Mouse (Mus musculus) neural tube, embryonic 15.5 days (tissue): ENCODE measurements at regions not wholly inside any gene's neighbourhood (a gene's known extent, or its start where the extent isn't known, plus 50 kb on each side); places are given as distances from the start of the nearest gene placed in this dataset.

Experiments used
- ATAC-seq: fragments of 200-750 bp; cut with Nextera tagmentation; 2 replicates; pipeline ENCODE4 v1.8.0; 2017; ENCODE audit warnings: mild to moderate bottlenecking, moderate TSS enrichment, moderate library complexity; ENCODE audit not compliant: low FRiP score
- H3K27ac ChIP-seq: fragments of 300-500 bp; sonication (generic); replicated peaks from 2 replicates; pipeline ENCODE4 v1.5.1; 2015; ENCODE audit warnings: mild to moderate bottlenecking, inconsistent platforms
- H3K27me3 ChIP-seq: fragments of 300-500 bp; sonication (generic); replicated peaks from 2 replicates; pipeline ENCODE4 v1.6.1; 2015; ENCODE audit warnings: inconsistent platforms
- H3K36me3 ChIP-seq: fragments of 300-500 bp; sonication (generic); 2 replicates; pipeline ENCODE4 v1.6.1; 2015; ENCODE audit warnings: inconsistent platforms
- H3K4me1 ChIP-seq: fragments of 300-500 bp; sonication (generic); 2 replicates; pipeline ENCODE4 v1.6.1; 2015; ENCODE audit warnings: inconsistent platforms
- H3K4me2 ChIP-seq: fragments of 300-500 bp; sonication (generic); 2 replicates; pipeline ENCODE4 v1.6.1; 2015; ENCODE audit warnings: inconsistent platforms, mild to moderate bottlenecking, moderate library complexity
- H3K4me3 ChIP-seq: fragments of 300-500 bp; sonication (generic); replicated peaks from 2 replicates; pipeline ENCODE4 v1.5.1; 2015; ENCODE audit warnings: mild to moderate bottlenecking, inconsistent platforms
- H3K9ac ChIP-seq: fragments of 300-500 bp; sonication (generic); replicated peaks from 2 replicates; pipeline ENCODE4 v1.6.1; 2015; ENCODE audit warnings: mild to moderate bottlenecking, inconsistent platforms
- H3K9me3 ChIP-seq: fragments of 300-500 bp; sonication (generic); replicated peaks from 2 replicates; pipeline ENCODE4 v1.6.1; 2016; ENCODE audit warnings: inconsistent platforms
- WGBS: fragments of 180-500 bp; shearing (Covaris S2); methylation state at CpG from one replicate; pipeline ENCODE4 v1.1.7; 2015; ENCODE audit warnings: mixed read lengths; 5-methylcytosine and 5-hydroxymethylcytosine counted together

DNA sequence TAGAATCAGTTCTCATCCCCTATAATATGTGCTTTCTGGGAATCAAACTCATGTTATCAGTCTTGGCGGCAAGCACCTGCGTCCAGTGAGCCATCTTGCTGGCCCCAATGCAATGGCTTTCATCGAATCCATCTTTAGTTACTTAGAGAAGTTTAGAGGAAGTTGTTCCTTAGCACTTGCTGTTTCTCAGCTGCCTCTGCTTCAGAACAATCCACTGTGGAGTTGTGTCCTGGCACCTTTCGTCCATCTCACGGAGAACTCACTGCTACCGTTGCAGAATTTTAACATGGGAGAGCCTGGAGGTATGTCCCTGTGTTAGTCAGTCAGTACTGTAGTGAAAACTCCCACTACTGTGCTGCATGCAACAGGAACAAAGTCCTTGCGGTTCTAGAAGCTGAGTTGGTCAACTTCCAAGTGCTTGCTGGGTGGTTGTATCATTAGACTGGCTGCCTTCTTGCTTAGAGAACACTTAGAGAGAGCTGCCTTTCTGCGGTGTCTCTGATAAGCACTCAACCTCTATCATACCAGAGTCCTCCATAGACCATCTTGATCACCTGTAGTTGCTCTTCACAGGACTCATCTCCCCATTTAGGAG, 204.3 kb upstream of the Jade1 start:
- WGBS, result 95% methylated on average over 8 of the region's 8 CpGs
- no peaks in the 10 kb centered on the region for H3K4me1 ChIP-seq
- ATAC-seq, result no peak

DNA sequence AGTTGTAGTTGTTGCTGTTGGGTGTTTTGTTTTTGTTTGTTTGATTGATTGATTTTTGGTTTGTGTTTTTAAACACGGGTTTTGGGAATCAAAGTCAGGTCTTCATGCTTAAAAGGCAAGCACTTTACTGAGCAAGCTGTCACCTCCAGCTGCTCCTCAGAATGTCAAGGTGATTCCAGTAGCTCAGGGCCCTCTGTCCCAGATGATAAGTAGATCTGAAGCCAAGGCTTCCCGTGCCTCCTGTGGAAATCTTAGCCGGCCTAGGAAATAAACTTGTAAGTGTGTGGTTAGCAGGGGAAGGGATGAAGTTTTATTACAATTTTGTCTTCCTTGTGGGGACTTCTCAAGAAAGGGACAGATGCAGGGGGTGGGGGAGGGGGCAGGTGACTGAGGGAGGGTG, 205.2 kb upstream of the Jade1 start:
- ATAC-seq, result no peak
- H3K9ac ChIP-seq, result no peak overlapping the region
- no peak overlapping the region for H3K4me3 ChIP-seq
- no peaks in the 10 kb centered on the region for H3K4me1 ChIP-seq
- no peaks in the 10 kb centered on the region for H3K27me3 ChIP-seq
- 84% methylated on average over 3 of the region's 3 CpGs for WGBS
- no peak overlapping the region for H3K4me2 ChIP-seq
- H3K27ac ChIP-seq, result no peak overlapping the region
- H3K9me3 ChIP-seq, result no peaks in the 10 kb centered on the region
- no peaks in the 10 kb centered on the region for H3K36me3 ChIP-seq

More for the DNA sequence above, 204.3 kb upstream of the Jade1 start:
- Histone ChIP-seq H3K4me3 (no peak overlapping the region), H3K27me3 (no peaks in the 10 kb centered on the region), H3K9me3 (no peaks in the 10 kb centered on the region), H3K27ac (no peak overlapping the region), H3K9ac (no peak overlapping the region), H3K4me2 (no peak overlapping the region), H3K36me3 (no peaks in the 10 kb centered on the region)

DNA sequence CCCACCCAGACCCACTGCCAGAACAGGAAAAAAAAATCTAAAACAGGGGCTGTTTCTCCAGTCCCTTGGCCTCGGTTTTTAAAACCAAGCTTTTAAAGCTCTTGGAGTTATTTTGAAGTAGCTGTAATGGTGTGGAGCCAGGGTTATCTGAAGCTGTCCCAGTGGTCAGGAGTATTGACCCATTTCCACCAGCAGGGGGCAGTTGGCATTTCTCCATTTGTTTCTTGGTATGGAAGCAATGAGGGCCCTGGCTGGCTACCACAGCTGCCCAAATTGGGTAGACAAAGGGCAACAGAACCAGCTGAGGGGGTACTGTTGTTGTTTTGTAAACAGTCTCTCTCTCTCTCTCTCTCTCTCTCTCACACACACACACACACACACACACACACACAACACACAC, 206.7 kb upstream of the Jade1 start:
- Histone ChIP-seq H3K9ac (no peak overlapping the region), H3K4me2 (no peak overlapping the region), H3K4me3 (no peak overlapping the region), H3K27ac (no peak overlapping the region), H3K4me1 (no peaks in the 10 kb centered on the region), H3K36me3 (no peaks in the 10 kb centered on the region), H3K27me3 (no peaks in the 10 kb centered on the region), H3K9me3 (no peaks in the 10 kb centered on the region)
- no peak for ATAC-seq
- WGBS, result 70% methylated on average over 1 of the region's 1 CpGs

DNA sequence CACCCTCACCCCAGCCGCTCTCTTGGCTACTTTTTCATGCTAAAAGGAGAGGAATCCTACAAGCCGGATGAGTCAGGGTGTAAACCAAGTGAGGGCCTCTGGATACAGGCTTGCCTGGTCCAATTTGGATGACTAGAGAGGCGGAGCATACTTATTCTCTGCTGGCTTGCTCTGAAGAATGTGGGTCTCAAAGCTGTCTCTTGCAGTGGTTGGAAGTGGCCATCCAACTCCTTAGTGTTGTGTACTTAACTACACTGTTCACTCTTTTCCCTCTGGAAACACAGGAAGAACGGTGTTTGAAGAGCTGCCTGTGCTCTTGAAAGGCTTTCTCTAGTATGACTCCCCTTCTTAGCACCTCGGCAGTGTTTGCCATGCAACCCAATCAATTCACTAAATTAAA, 208.7 kb upstream of the Jade1 start:
- Histone ChIP-seq H3K9me3 (no peaks in the 10 kb centered on the region), H3K27me3 (no peaks in the 10 kb centered on the region), H3K9ac (no peak overlapping the region), H3K4me1 (no peaks in the 10 kb centered on the region), H3K4me3 (no peak overlapping the region), H3K36me3 (no peaks in the 10 kb centered on the region), H3K27ac (no peak overlapping the region), H3K4me2 (no peak overlapping the region)
- 66% methylated on average over 5 of the region's 5 CpGs for WGBS
- ATAC-seq, result no peak

DNA sequence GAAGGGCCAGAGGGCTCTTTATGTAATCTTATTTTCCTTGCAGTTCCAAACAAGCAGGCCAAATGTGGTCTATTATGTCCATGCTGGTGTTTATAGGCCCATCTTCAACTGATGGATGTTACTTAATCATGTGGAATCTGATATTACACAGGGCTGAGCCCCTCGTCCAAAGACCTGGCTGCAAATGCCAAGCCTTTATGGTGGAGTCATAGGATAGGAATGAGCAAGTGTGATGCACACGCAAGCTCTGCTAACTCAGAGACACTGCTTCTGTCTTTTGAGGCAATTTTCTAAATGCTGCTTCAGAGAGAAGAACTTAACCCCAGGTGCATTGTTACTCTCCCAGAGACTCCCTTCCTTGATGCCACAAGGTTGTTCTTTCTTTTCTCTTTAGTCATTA, 212.1 kb upstream of the Jade1 start:
- WGBS, result 76% methylated on average over 2 of the region's 2 CpGs
- Histone ChIP-seq H3K4me2 (no peak overlapping the region), H3K9me3 (no peaks in the 10 kb centered on the region), H3K27ac (no peak overlapping the region), H3K4me3 (no peak overlapping the region), H3K36me3 (no peaks in the 10 kb centered on the region), H3K4me1 (no peaks in the 10 kb centered on the region), H3K27me3 (no peaks in the 10 kb centered on the region), H3K9ac (no peak overlapping the region)
- ATAC-seq, result no peak

DNA sequence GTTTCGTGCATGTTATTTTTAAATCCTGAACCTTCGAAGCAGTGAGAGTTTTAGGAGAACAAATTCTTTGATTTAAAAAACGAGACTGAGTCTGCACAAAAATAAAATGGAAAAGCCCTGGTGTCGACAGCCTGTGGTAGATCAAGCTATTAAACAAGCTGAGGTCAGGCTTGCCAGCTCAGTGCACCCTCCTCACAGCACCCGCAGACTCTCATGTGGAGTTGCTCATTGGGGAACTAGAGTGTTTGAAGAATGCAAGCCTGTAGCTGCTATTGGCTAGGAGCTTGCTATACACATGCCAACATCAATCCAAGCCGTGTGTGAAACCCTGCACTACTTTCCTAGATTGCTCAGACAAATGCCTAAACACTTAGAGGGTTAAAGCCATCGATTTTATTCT, 223.1 kb upstream of the Jade1 start:
- H3K9me3 ChIP-seq, result no peaks in the 10 kb centered on the region
- H3K27ac ChIP-seq, result no peak overlapping the region
- ATAC-seq, result no peak
- H3K9ac ChIP-seq, result no peak overlapping the region
- no peak overlapping the region for H3K4me3 ChIP-seq
- no peak overlapping the region for H3K4me2 ChIP-seq
- 54% methylated on average over 7 of the region's 7 CpGs for WGBS
- no peaks in the 10 kb centered on the region for H3K36me3 ChIP-seq
- H3K4me1 ChIP-seq, result no peaks in the 10 kb centered on the region
- H3K27me3 ChIP-seq, result no peaks in the 10 kb centered on the region

DNA sequence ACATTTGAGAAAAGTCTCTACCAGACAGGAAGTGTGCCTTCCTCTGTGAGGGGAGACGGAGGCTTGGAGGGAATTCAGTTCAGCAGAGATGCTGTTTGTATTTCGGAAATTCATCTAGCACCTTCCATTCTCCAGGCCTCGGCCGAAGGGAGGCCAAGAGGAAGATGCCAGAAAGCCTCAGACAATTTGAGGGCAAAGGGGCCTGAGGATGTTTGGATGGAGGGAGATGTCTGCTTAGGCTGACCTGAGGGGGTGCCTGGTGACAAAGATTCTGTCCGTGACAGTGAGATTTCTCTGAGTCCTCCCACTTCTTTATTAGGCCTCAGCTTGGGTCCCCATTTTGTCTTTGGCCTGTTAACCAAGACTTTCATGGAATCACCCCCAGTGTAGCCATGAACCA, 225.2 kb upstream of the Jade1 start:
- no peak overlapping the region for H3K4me3 ChIP-seq
- 91% methylated on average over 5 of the region's 5 CpGs for WGBS
- no peak for ATAC-seq
- no peak overlapping the region for H3K27ac ChIP-seq
- H3K9ac ChIP-seq, result no peak overlapping the region
- no peaks in the 10 kb centered on the region for H3K9me3 ChIP-seq
- H3K36me3 ChIP-seq, result no peaks in the 10 kb centered on the region
- H3K4me2 ChIP-seq, result no peak overlapping the region
- H3K4me1 ChIP-seq, result no peaks in the 10 kb centered on the region
- no peaks in the 10 kb centered on the region for H3K27me3 ChIP-seq

DNA sequence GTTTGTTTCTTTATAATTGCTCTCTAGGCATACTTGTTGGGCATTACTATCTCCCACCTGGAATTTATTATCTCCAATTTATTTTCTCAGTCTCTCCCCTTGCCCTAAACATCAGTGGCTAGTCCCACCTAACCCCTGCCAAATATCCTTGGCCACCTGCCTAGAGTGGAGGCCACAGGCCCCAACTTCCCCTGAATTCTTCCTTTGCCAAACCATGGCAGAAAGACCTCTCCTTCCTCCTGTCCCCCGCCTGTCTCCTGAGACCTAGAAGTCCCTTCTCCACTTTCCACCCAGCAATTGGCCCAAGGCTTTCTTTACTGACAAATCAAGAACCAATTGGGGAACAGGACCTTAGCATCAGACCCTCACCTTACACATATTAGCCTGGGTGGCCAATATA, 226.7 kb upstream of the Jade1 start:
- no peak overlapping the region for H3K27ac ChIP-seq
- H3K27me3 ChIP-seq, result no peaks in the 10 kb centered on the region
- no peak overlapping the region for H3K4me3 ChIP-seq
- WGBS, result 82% methylated on average over 1 of the region's 1 CpGs
- no peaks in the 10 kb centered on the region for H3K9me3 ChIP-seq
- H3K36me3 ChIP-seq, result no peaks in the 10 kb centered on the region
- no peak overlapping the region for H3K4me2 ChIP-seq
- ATAC-seq, result no peak
- H3K9ac ChIP-seq, result no peak overlapping the region
- no peaks in the 10 kb centered on the region for H3K4me1 ChIP-seq

DNA sequence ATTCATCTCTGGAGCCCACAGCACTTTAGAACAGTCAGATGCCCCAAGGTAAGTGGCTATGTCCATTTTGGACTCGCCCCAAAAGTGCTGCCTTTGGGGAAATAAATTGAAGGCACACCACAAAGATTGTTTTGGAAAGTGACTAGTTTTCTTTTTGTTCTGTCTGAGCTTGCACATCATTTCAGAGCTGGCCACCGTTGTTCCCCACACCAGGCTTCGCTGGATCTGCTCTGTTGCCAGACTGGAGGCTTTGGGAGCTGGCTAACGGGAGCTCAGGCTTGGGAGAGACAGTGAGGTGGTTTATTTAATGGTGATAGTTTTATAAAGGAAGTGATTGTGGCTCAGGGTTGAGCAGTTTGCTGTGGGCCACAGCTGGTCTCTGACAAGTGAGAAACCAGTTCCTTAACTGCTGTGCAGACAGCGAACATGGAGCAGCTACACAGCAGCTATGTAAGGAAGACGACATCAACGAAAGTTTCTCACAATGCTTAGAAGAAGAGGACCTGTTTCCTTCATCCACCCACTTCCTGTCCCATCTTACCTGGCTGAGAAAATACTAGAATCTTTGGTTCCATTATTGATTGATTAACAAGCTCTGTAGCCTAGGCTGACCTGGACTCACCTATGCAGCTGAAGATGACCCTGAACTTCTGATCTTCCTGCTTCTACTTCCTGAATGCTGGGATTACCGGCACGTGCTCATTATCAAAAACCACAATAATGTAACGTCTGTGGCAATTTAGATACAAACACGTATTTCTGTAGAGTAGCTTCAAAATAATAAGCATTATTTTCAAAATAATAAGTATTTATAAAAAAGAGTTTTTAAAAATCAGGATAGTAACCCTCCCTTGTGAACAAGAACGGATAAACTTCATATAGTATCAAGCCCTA, 229.1 kb upstream of the Jade1 start:
- no peaks in the 10 kb centered on the region for H3K4me1 ChIP-seq
- no peak for ATAC-seq
- no peaks in the 10 kb centered on the region for H3K9me3 ChIP-seq
- H3K4me2 ChIP-seq, result no peak overlapping the region
- no peaks in the 10 kb centered on the region for H3K27me3 ChIP-seq
- no peak overlapping the region for H3K27ac ChIP-seq
- H3K36me3 ChIP-seq, result no peaks in the 10 kb centered on the region
- no peak overlapping the region for H3K9ac ChIP-seq
- WGBS, result 84% methylated on average over 12 of the region's 12 CpGs
- H3K4me3 ChIP-seq, result no peak overlapping the region

DNA sequence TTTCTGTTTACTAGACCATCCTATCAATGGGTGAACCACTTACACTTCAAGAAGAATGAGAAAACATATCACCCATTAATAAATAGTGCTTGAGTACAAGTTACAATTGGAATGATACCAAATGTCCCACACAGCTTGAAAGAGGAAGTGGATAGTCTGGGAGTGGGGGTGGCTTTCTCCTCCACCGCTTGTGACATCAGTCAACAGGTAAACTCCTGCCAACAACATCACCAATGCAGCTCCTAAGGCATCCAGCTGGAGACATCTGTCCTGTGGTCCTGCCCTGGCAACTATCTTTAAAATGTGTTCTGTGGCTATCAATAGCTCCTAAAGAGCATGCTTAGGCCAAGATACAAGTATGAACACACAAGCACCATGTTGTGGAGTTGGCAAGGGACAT, 233.7 kb upstream of the Jade1 start:
- ATAC-seq, result no peak
- Histone ChIP-seq H3K4me1 (peaks cover 8% of the 10 kb centered on the region; the same call in 1 of the 2 replicates), H3K27me3 (no peaks in the 10 kb centered on the region), H3K4me3 (no peak overlapping the region), H3K36me3 (no peaks in the 10 kb centered on the region), H3K9ac (no peak overlapping the region), H3K27ac (no peak overlapping the region), H3K9me3 (no peaks in the 10 kb centered on the region), H3K4me2 (no peak overlapping the region)
- 92% methylated on average over 1 of the region's 1 CpGs for WGBS

DNA sequence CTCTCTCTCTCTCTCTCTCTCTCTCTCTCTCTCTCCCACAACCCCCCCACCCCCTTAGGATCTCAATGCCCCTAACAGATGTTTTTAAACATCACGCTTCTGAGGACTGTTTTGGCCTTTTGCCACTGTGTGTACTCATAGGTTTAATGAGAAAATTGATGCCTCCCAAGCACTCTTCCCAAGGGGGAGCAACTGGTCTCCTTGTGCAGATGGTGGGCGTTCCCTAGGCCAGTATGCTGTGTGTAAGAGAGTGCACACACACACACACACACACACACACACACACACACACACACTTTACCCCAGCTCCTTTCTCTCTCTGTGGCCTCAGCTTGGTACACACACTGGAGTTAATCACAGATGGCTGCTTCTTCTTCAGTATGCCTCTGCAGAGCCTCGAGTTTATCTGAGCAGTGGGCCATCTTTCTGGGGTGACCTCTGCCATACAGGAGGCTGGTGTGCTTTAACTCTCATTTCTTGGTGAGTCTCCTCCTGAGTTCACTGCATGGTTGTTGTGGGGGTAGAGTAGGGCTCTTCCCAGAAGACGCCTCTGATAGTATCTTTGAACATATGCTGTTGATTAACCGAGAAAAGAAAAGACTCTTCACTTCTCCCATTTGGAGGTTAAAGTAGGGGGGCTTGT, 236.2 kb upstream of the Jade1 start:
- Histone ChIP-seq H3K36me3 (no peaks in the 10 kb centered on the region), H3K4me2 (no peak overlapping the region), H3K4me3 (no peak overlapping the region), H3K9me3 (no peaks in the 10 kb centered on the region), H3K9ac (no peak overlapping the region), H3K27me3 (no peaks in the 10 kb centered on the region), H3K4me1 (peaks cover 8% of the 10 kb centered on the region; the same call in 1 of the 2 replicates), H3K27ac (no peak overlapping the region)
- 50% methylated on average over 5 of the region's 5 CpGs for WGBS
- ATAC-seq, result no peak
